In the genomic region with DNA sequence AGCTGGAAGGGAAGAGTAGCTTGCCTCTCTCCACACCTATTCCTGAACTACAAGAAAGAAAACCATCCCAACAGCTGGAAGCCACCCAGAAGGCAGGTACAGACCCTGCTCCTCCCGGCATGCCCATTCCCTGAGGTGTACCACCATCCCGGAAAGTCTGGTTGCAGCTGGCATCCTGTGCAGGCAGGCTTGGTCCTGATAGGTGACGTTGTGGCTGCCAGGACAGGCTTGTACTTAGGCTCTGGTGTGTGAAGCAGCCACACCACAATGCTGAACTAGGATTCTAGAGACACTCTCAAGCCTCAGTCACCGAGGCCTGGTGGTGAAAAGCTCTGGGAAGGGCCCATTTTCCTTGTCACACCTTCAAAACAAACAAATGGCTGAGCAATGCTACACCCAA, we compare ENCODE assay signal across 30 mouse cellular contexts. TPM values are rescaled to one million over a fixed set of nuclear protein-coding genes. Genes with fewer than 3 reads are reported as not detected.
DNase-seq lines count a peak whose midpoint lies in the region; ATAC-seq lines count a peak whose summit lies in the region.
"Had no signal": no experiment of that assay in that cellular context is flagged by ENCODE, and none has a peak within 500 bp of the region (broad histone marks: within the 10 kb centered on the region; RNA-seq: fewer than 3 reads in every experiment).

No protein-coding gene starts in this region.

- H3K4me2 ChIP-seq in stomach, embryonic 15.5 days = no peak overlapping the region
- no peak overlapping the region for H3K4me2 ChIP-seq in heart, embryonic 12.5 days
- no peak overlapping the region for H3K4me2 ChIP-seq in forebrain, embryonic 13.5 days
- H3K4me2 ChIP-seq: embryonic facial prominence, embryonic 12.5 days; forebrain, embryonic 12.5 days; heart, embryonic 11.5 days; heart, embryonic 15.5 days; hindbrain, embryonic 14.5 days had no signal

- H3K9me3 ChIP-seq in heart, embryonic 10.5 days = no peaks in the 10 kb centered on the region
- no peaks in the 10 kb centered on the region for H3K9me3 ChIP-seq in limb, embryonic 10.5 days (replicated peaks)
- H3K9me3 ChIP-seq in stomach, embryonic 15.5 days = no peaks in the 10 kb centered on the region
- H3K9me3 ChIP-seq in heart, embryonic 12.5 days (replicated peaks) = no peaks in the 10 kb centered on the region
- H3K9me3 ChIP-seq in forebrain, embryonic 13.5 days (replicated peaks) = no peaks in the 10 kb centered on the region
- H3K9me3 ChIP-seq: embryonic facial prominence, embryonic 12.5 days; forebrain, embryonic 12.5 days; G1E; heart, embryonic 15.5 days had no signal

- no peak overlapping the region for H3K4me3 ChIP-seq in heart, embryonic 10.5 days
- no peak overlapping the region for H3K4me3 ChIP-seq in limb, embryonic 10.5 days
- H3K4me3 ChIP-seq in stomach, embryonic 15.5 days (replicated peaks) = no peak overlapping the region
- H3K4me3 ChIP-seq in heart, embryonic 12.5 days = no peak overlapping the region
- no peak overlapping the region for H3K4me3 ChIP-seq in forebrain, embryonic 13.5 days
- H3K4me3 ChIP-seq: embryonic facial prominence, embryonic 12.5 days; erythroblast, embryonic 14.5 days; forebrain, embryonic 12.5 days; heart, adult 2 months; heart, embryonic 15.5 days had no signal

- no peaks in the 10 kb centered on the region for H3K36me3 ChIP-seq in heart, embryonic 10.5 days
- H3K36me3 ChIP-seq in limb, embryonic 10.5 days = no peaks in the 10 kb centered on the region
- no peaks in the 10 kb centered on the region for H3K36me3 ChIP-seq in stomach, embryonic 15.5 days
- H3K36me3 ChIP-seq in heart, embryonic 12.5 days = no peaks in the 10 kb centered on the region
- no peaks in the 10 kb centered on the region for H3K36me3 ChIP-seq in forebrain, embryonic 13.5 days (ENCODE audit: poor library complexity, severe bottlenecking)
- H3K36me3 ChIP-seq: embryonic facial prominence, embryonic 12.5 days; forebrain, embryonic 12.5 days; G1E; heart, embryonic 15.5 days had no signal

- peak overlapping the region; percentile 24; the same call in 1 of the 2 replicates for H3K27ac ChIP-seq in heart, embryonic 10.5 days
- H3K27ac ChIP-seq in limb, embryonic 10.5 days = 0 out of 2 replicates have a peak overlapping the region, but pooled peaks have one; percentile 28
- peak overlapping the region; percentile 63; the same call in 1 of the 2 replicates for H3K27ac ChIP-seq in stomach, embryonic 15.5 days
- no peak overlapping the region for H3K27ac ChIP-seq in heart, embryonic 12.5 days (ENCODE audit: poor library complexity, severe bottlenecking)
- H3K27ac ChIP-seq in forebrain, embryonic 13.5 days = no peak overlapping the region
- H3K27ac ChIP-seq: embryonic facial prominence, embryonic 12.5 days; forebrain, embryonic 12.5 days; heart, adult 2 months; heart, embryonic 15.5 days; hindbrain, embryonic 14.5 days; hindbrain, postnatal 0 days had no signal

- WGBS in heart, embryonic 10.5 days = 66% methylated on average over 4 of the region's 4 CpGs
- WGBS in limb, embryonic 10.5 days = 53% methylated on average over 4 of the region's 4 CpGs
- 65% methylated on average over 4 of the region's 4 CpGs for WGBS in stomach, embryonic 15.5 days
- 57% methylated on average over 4 of the region's 4 CpGs for WGBS in heart, embryonic 12.5 days
- WGBS in forebrain, embryonic 13.5 days = 76% methylated on average over 4 of the region's 4 CpGs

- H3K27me3 ChIP-seq in heart, embryonic 10.5 days (ENCODE audit: insufficient read depth, poor library complexity, severe bottlenecking) = no peaks in the 10 kb centered on the region
- H3K27me3 ChIP-seq in limb, embryonic 10.5 days (ENCODE audit: low read depth, poor library complexity, severe bottlenecking) = no peaks in the 10 kb centered on the region
- no peaks in the 10 kb centered on the region for H3K27me3 ChIP-seq in stomach, embryonic 15.5 days (replicated peaks)
- H3K27me3 ChIP-seq in heart, embryonic 12.5 days (replicated peaks) = no peaks in the 10 kb centered on the region
- H3K27me3 ChIP-seq in forebrain, embryonic 13.5 days = no peaks in the 10 kb centered on the region
- H3K27me3 ChIP-seq: CH12.LX; embryonic facial prominence, embryonic 12.5 days; forebrain, embryonic 12.5 days; heart, embryonic 15.5 days; Patski had no signal

- no peak for ATAC-seq in stomach, embryonic 15.5 days (ENCODE audit: insufficient read depth, low FRiP score, low read depth)
- ATAC-seq in megakaryocyte, adult 5-6 weeks (ENCODE audit: poor library complexity, severe bottlenecking) = no peak
- no peak for ATAC-seq in heart, embryonic 12.5 days (ENCODE audit: insufficient number of reproducible peaks, low FRiP score)
- no peak for ATAC-seq in forebrain, embryonic 13.5 days
- ATAC-seq: forebrain, embryonic 16.5 days; hindbrain, postnatal 0 days; inflammation-experienced regulatory T-cells, adult 6 months; Patski had no signal

- no peak overlapping the region for H3K9ac ChIP-seq in stomach, embryonic 15.5 days
- H3K9ac ChIP-seq in heart, embryonic 12.5 days = no peak overlapping the region
- H3K9ac ChIP-seq in forebrain, embryonic 13.5 days = no peak overlapping the region
- H3K9ac ChIP-seq: embryonic facial prominence, embryonic 12.5 days; forebrain, embryonic 12.5 days; heart, embryonic 15.5 days; hindbrain, embryonic 14.5 days had no signal

- H3K4me1 ChIP-seq in heart, embryonic 10.5 days = peaks cover 21% of the 10 kb centered on the region
- peaks cover 9% of the 10 kb centered on the region for H3K4me1 ChIP-seq in limb, embryonic 10.5 days
- peaks cover 4% of the 10 kb centered on the region; the same call in 1 of the 2 replicates for H3K4me1 ChIP-seq in stomach, embryonic 15.5 days
- H3K4me1 ChIP-seq in heart, embryonic 12.5 days (replicated peaks) = peaks cover 17% of the 10 kb centered on the region
- no peaks in the 10 kb centered on the region for H3K4me1 ChIP-seq in forebrain, embryonic 13.5 days
- H3K4me1 ChIP-seq: embryonic facial prominence, embryonic 12.5 days; forebrain, embryonic 12.5 days had no signal

- DNase-seq in heart, embryonic 10.5 days (ENCODE audit: low spot score) = no peak
- DNase-seq in heart, postnatal 10 days = no peak
- DNase-seq in limb, embryonic 10.5 days (ENCODE audit: low spot score) = no peak
- DNase-seq: adrenal gland, adult 2 months; adrenal gland, postnatal 14 days; B cell, adult 2 months; cerebellum, adult 11-12 months; cerebellum, adult 8-10 months; cerebellum, postnatal 10 days; gastrocnemius, postnatal 10 days; gastrocnemius, postnatal 36 days; heart, adult 2 months; heart, postnatal 14 days; heart, postnatal 4 days had no signal

- intact Hi-C loops in heart, postnatal 10 days (cut with DNase I) = no loop called here

RNA-seq across cellular contexts. Expression of a gene that starts 54.9 kb away (rescaled TPM):
- polyA plus RNA-seq in heart, embryonic 10.5 days (2016; fragmentation: Nextera tagmentation; extraction: Ambion mirVana) = 27.1 and 35.3 TPM in 2 replicates
- 100 to 1,000 TPM; 350 to 415 TPM for total RNA-seq in heart, postnatal 10 days (2021)
- 2.1 TPM in 2 replicates for polyA plus RNA-seq in limb, embryonic 10.5 days (2016; fragmentation: Nextera tagmentation; extraction: Ambion mirVana)
- polyA plus RNA-seq in stomach, embryonic 15.5 days (2015; fragmentation: Nextera tagmentation; extraction: Ambion mirVana) = 18.7 and 24.2 TPM in 2 replicates
- total RNA-seq in megakaryocyte, adult 5-6 weeks (2015) = 0.23 and 0.29 TPM in 2 replicates
- 0.15 and 0.37 TPM in 2 replicates for total RNA-seq in megakaryocyte, adult 5-6 weeks (2017)
- 48.7 and 55.8 TPM in 2 replicates for polyA plus RNA-seq in heart, embryonic 12.5 days (2016; fragmentation: Nextera tagmentation; extraction: Ambion mirVana)
- 0.21 and 0.28 TPM in 2 replicates for polyA plus RNA-seq in forebrain, embryonic 13.5 days (2015; fragmentation: Nextera tagmentation; extraction: Ambion mirVana)
- polyA plus RNA-seq: erythroblast, embryonic 14.5 days; G1E had no signal

RNA-seq across cellular contexts. Expression of a gene that starts 59.3 kb away (rescaled TPM):
- 0.74 and 0.87 TPM in 2 replicates for polyA plus RNA-seq in heart, embryonic 10.5 days (2016; fragmentation: Nextera tagmentation; extraction: Ambion mirVana)
- 1 to 10 TPM; 1.6 to 2.4 TPM for total RNA-seq in heart, postnatal 10 days (2021)
- 0.78 and 0.96 TPM in 2 replicates for polyA plus RNA-seq in limb, embryonic 10.5 days (2016; fragmentation: Nextera tagmentation; extraction: Ambion mirVana)
- 0.98 and 1.2 TPM in 2 replicates for polyA plus RNA-seq in stomach, embryonic 15.5 days (2015; fragmentation: Nextera tagmentation; extraction: Ambion mirVana)
- 0.32 and 0.36 TPM in 2 replicates for total RNA-seq in megakaryocyte, adult 5-6 weeks (2015)
- 0.73 and 1.5 TPM in 2 replicates for total RNA-seq in megakaryocyte, adult 5-6 weeks (2017)
- polyA plus RNA-seq in heart, embryonic 12.5 days (2016; fragmentation: Nextera tagmentation; extraction: Ambion mirVana) = 1.3 TPM in 2 replicates
- 1.2 and 1.8 TPM in 2 replicates for polyA plus RNA-seq in forebrain, embryonic 13.5 days (2015; fragmentation: Nextera tagmentation; extraction: Ambion mirVana)

RNA-seq across cellular contexts. Expression of a gene that starts 59.4 kb away (rescaled TPM):
- 36.2 and 41.9 TPM in 2 replicates for polyA plus RNA-seq in heart, embryonic 10.5 days (2016; fragmentation: Nextera tagmentation; extraction: Ambion mirVana)
- 10 to 100 TPM; 14.2 to 16.7 TPM for total RNA-seq in heart, postnatal 10 days (2021)
- 52.7 and 60.0 TPM in 2 replicates for polyA plus RNA-seq in limb, embryonic 10.5 days (2016; fragmentation: Nextera tagmentation; extraction: Ambion mirVana)
- polyA plus RNA-seq in stomach, embryonic 15.5 days (2015; fragmentation: Nextera tagmentation; extraction: Ambion mirVana) = 48.1 and 51.1 TPM in 2 replicates
- total RNA-seq in megakaryocyte, adult 5-6 weeks (2015) = 38.3 and 42.2 TPM in 2 replicates
- total RNA-seq in megakaryocyte, adult 5-6 weeks (2017) = 85.5 and 96.3 TPM in 2 replicates
- 34.2 and 36.7 TPM in 2 replicates for polyA plus RNA-seq in heart, embryonic 12.5 days (2016; fragmentation: Nextera tagmentation; extraction: Ambion mirVana)
- polyA plus RNA-seq in forebrain, embryonic 13.5 days (2015; fragmentation: Nextera tagmentation; extraction: Ambion mirVana) = 57.2 and 58.2 TPM in 2 replicates

Comparison
In these comparisons a context has a peak if more than half of its experiments do, and no peak if none do; other contexts are left out.
1. H3K27ac ChIP-seq: peak in heart, embryonic 10.5 days (single experiment), limb, embryonic 10.5 days (single experiment) and stomach, embryonic 15.5 days (single experiment); none in heart, embryonic 12.5 days (single experiment) and forebrain, embryonic 13.5 days (single experiment).